24 mouse cellular contexts compared by ENCODE assay signal in the genomic region with DNA sequence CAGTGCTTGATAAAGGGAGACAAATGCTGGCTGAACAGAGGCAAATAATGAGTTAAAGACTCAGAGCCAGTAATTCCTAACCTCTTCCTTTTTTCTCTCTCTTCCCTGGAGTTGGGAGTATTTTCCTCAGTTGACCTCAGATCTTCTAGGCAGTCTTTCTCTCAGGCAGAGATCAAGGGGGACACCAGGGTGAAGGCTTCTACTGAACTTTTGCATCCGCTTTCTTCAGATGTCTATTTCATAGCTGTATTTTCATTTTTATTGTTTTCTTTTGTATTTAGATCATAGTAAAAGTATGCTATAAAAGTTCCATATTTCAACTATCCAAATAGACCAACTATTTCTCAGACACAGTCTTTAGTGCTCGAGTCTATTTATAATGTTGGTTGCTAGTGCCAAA. TPM values are rescaled to one million over a fixed set of nuclear protein-coding genes. Genes with fewer than 3 reads are reported as not detected.
"Had no signal": no experiment of that assay in that cellular context is flagged by ENCODE, and none has a peak within 500 bp of the region (broad histone marks: within the 10 kb centered on the region; RNA-seq: fewer than 3 reads in every experiment).

No protein-coding gene starts in this region.

- H3K4me3 ChIP-seq: heart, adult 2 months; heart, embryonic 13.5 days; heart, embryonic 15.5 days; hindbrain, embryonic 13.5 days; hindbrain, embryonic 15.5 days; limb, embryonic 13.5 days; limb, embryonic 15.5 days; liver, embryonic 12.5 days had no signal

- H3K36me3 ChIP-seq: heart, embryonic 13.5 days; heart, embryonic 15.5 days; hindbrain, embryonic 13.5 days; hindbrain, embryonic 15.5 days; limb, embryonic 13.5 days; limb, embryonic 15.5 days; liver, embryonic 12.5 days had no signal

- H3K27me3 ChIP-seq: heart, embryonic 13.5 days; heart, embryonic 15.5 days; hindbrain, embryonic 13.5 days; hindbrain, embryonic 15.5 days; limb, embryonic 15.5 days; liver, embryonic 12.5 days had no signal

- DNase-seq: forebrain, postnatal 0 days; gastrocnemius, postnatal 14 days; gastrocnemius, postnatal 36 days; heart, adult 11 months; heart, adult 2 months; heart, postnatal 14 days; heart, postnatal 36 days; kidney, postnatal 25 days; layer of hippocampus, adult 9-11 months; layer of hippocampus, postnatal 36 days; left cerebral cortex, postnatal 4 days had no signal

- H3K4me1 ChIP-seq: heart, embryonic 13.5 days; heart, embryonic 15.5 days; hindbrain, embryonic 13.5 days; hindbrain, embryonic 15.5 days; limb, embryonic 13.5 days; limb, embryonic 15.5 days; liver, embryonic 12.5 days had no signal

- H3K27ac ChIP-seq: heart, adult 2 months; heart, embryonic 13.5 days; heart, embryonic 15.5 days; hindbrain, embryonic 13.5 days; hindbrain, embryonic 15.5 days; hindbrain, postnatal 0 days; limb, embryonic 13.5 days; limb, embryonic 15.5 days; liver, embryonic 12.5 days; liver, embryonic 14.5 days had no signal

RNA-seq across cellular contexts. Expression of gene Alx1, which starts 27.5 kb away (rescaled TPM):
- polyA plus RNA-seq: intestine, embryonic 16.5 days; large intestine, adult 2 months; liver, adult 2 months; liver, embryonic 16.5 days had no signal
